Mouse (Mus musculus) heart, embryonic 11.5 days (tissue): ENCODE measurements around the gene Gm19345. TPM values are rescaled to one million over a fixed set of nuclear protein-coding genes. Genes with fewer than 3 reads are reported as not detected.

Source experiments
- ATAC-seq: fragments of 200-750 bp; cut with Nextera tagmentation; replicated peaks from 2 replicates; pipeline ENCODE4 v1.8.0; 2017; ENCODE audit warnings: moderate library complexity; ENCODE audit not compliant: insufficient number of reproducible peaks, low FRiP score, low TSS enrichment
- H3K27ac ChIP-seq: fragments of 300-500 bp; sonication (generic); 2 replicates; pipeline ENCODE4 v1.5.1; 2014; ENCODE audit warnings: mild to moderate bottlenecking, low read depth, low read length
- H3K27me3 ChIP-seq: fragments of 300-500 bp; sonication (generic); 2 replicates; pipeline ENCODE4 v1.6.1; 2014; ENCODE audit warnings: mild to moderate bottlenecking, low read length, mixed read lengths; ENCODE audit not compliant: control insufficient read depth, insufficient read depth
- H3K36me3 ChIP-seq: fragments of 300-500 bp; sonication (generic); 2 replicates; pipeline ENCODE4 v1.6.1; 2014; ENCODE audit warnings: mild to moderate bottlenecking, low read length, moderate library complexity, mixed read lengths; ENCODE audit not compliant: control insufficient read depth, insufficient read depth
- H3K4me1 ChIP-seq: fragments of 300-500 bp; sonication (generic); 2 replicates; pipeline ENCODE4 v1.6.1; 2014; ENCODE audit warnings: low read length; ENCODE audit not compliant: control insufficient read depth, insufficient read depth
- H3K4me2 ChIP-seq: fragments of 300-500 bp; sonication (generic); 2 replicates; pipeline ENCODE4 v1.6.1; 2014; ENCODE audit warnings: mild to moderate bottlenecking, moderate library complexity
- H3K4me3 ChIP-seq: fragments of 300-500 bp; sonication (generic); 2 replicates; pipeline ENCODE4 v1.5.1; 2014; ENCODE audit warnings: low read depth, low read length
- H3K9ac ChIP-seq: fragments of 300-500 bp; sonication (generic); 2 replicates; pipeline ENCODE4 v1.6.1; 2014; ENCODE audit warnings: mild to moderate bottlenecking, low read depth, low read length, moderate library complexity
- H3K9me3 ChIP-seq: fragments of 300-500 bp; sonication (generic); replicated peaks from 2 replicates; pipeline ENCODE4 v1.6.1; 2016; ENCODE audit warnings: low read length; ENCODE audit not compliant: control insufficient read depth
- WGBS: fragments of 180-500 bp; shearing (Covaris S2); extraction: QIAGEN DNeasy Blood & Tissue Kit; methylation state at CpG from one replicate; pipeline ENCODE4 v1.1.7; 2014; ENCODE audit not compliant: insufficient replicate concordance; 5-methylcytosine and 5-hydroxymethylcytosine counted together
- polyA plus RNA-seq: library from polyadenylated mRNA; unstranded; fragments of >200 nt; fragmentation: Nextera tagmentation; extraction: Ambion mirVana; gene quantifications from 2 replicates; pipeline ENCODE4 v1.2.1, GENCODE M21; 2014

The Gm19345 gene
- polyA plus RNA-seq, 1 experiment from 2014 or later, result not detected

- H3K4me2 ChIP-seq, result no peak overlapping the region
- H3K27me3 ChIP-seq, result no peaks in the 10 kb centered on the region
- H3K4me3 ChIP-seq, result no peak overlapping the region
- no peak overlapping the region for H3K27ac ChIP-seq
- no peak overlapping the region for H3K9ac ChIP-seq
- H3K36me3 ChIP-seq, result no peaks in the 10 kb centered on the region
- 76% methylated on average over 16 of the region's 16 CpGs for WGBS
- peaks cover 6% of the 10 kb centered on the region; the same call in 1 of the 2 replicates for H3K4me1 ChIP-seq
- ATAC-seq, result no peak
- H3K9me3 ChIP-seq, result no peaks in the 10 kb centered on the region
Observed at GRCm38 (mm10) chr7:19867751-19868399, 16.1 kb downstream of the Gm19345 start.

DNA sequence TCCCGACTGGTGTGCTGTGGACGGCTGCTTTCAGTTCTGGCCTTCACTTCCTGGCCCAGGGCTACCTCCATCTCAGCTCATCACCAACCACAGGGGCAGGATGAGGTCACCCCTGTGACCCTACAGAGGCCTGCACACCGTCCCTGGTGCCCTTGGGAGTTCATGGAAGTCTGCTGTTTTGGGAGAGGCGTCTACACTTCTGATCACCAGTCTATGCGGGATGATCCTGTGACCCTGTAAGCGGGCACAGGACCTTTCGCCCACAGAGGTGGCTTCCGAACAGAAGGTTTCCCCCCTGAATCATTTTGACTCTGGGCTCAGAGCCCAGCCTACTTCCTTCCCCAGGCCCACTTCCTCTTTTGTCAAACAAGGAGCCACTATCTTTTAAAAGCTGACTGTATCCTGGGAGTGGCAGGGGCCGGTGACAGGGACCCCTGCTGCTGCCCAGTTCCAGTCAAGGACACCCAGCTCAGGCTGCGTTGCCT is 19.4 kb downstream of the Gm19345 start:
- WGBS, result 46% methylated on average over 10 of the region's 10 CpGs
- Histone ChIP-seq H3K4me2 (no peak overlapping the region), H3K27ac (no peak overlapping the region), H3K4me3 (no peak overlapping the region), H3K9me3 (no peaks in the 10 kb centered on the region), H3K36me3 (no peaks in the 10 kb centered on the region), H3K27me3 (no peaks in the 10 kb centered on the region), H3K9ac (no peak overlapping the region), H3K4me1 (peaks cover 6% of the 10 kb centered on the region; the same call in 1 of the 2 replicates)
- peak; percentile 4; the same call in 1 of the 2 replicates for ATAC-seq

- peaks cover 6% of the 10 kb centered on the region; the same call in 1 of the 2 replicates for H3K4me1 ChIP-seq
- no peaks in the 10 kb centered on the region for H3K36me3 ChIP-seq
- H3K27me3 ChIP-seq, result no peaks in the 10 kb centered on the region
- no peak overlapping the region for H3K9ac ChIP-seq
- WGBS, result 29% methylated on average over 5 of the region's 5 CpGs
- no peaks in the 10 kb centered on the region for H3K9me3 ChIP-seq
- H3K4me3 ChIP-seq, result no peak overlapping the region
- no peak overlapping the region for H3K27ac ChIP-seq
- ATAC-seq, result no peak
- no peak overlapping the region for H3K4me2 ChIP-seq
Observed at GRCm38 (mm10) chr7:19871943-19872601, 20.3 kb downstream of the Gm19345 start.

- peaks cover 6% of the 10 kb centered on the region; the same call in 1 of the 2 replicates for H3K4me1 ChIP-seq
- H3K9ac ChIP-seq, result no peak overlapping the region
- no peaks in the 10 kb centered on the region for H3K27me3 ChIP-seq
- no peak overlapping the region for H3K27ac ChIP-seq
- no peak overlapping the region for H3K4me3 ChIP-seq
- H3K9me3 ChIP-seq, result no peaks in the 10 kb centered on the region
- ATAC-seq, result no peak
- WGBS, result 38% methylated on average over 13 of the region's 13 CpGs
- H3K4me2 ChIP-seq, result no peak overlapping the region
- H3K36me3 ChIP-seq, result no peaks in the 10 kb centered on the region
Observed at GRCm38 (mm10) chr7:19875948-19876682, 24.3 kb downstream of the Gm19345 start.

- Histone ChIP-seq H3K27ac (no peak overlapping the region), H3K4me3 (no peak overlapping the region), H3K27me3 (no peaks in the 10 kb centered on the region), H3K36me3 (no peaks in the 10 kb centered on the region), H3K9me3 (no peaks in the 10 kb centered on the region), H3K4me2 (no peak overlapping the region), H3K4me1 (0 out of 2 replicates have a peak, but pooled peaks cover under 1% of the 10 kb centered on the region), H3K9ac (no peak overlapping the region)
- no peak for ATAC-seq
- 48% methylated on average over 14 of the region's 14 CpGs for WGBS
Observed at GRCm38 (mm10) chr7:19876781-19877425, 25.1 kb downstream of the Gm19345 start.

DNA sequence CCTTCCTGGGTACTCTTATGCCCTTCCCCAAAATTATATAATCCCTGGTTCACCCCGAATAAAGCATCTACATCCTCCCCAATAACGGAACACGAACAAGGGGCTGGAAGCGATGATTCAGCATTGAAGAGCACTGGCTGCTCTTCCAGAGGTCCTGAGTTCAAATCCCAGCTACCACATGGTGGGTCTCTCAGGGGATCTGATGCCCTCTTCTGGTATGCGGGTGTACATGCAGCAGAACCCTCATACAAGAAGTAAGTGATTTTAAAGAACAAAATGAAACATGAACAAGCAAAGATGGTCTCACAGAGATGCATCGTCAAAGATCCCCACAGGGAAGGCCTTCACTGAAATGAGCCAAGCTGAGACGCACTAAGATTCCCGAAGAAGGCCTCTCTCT is 29.0 kb downstream of the Gm19345 start:
- H3K9ac ChIP-seq, result no peak overlapping the region
- H3K27ac ChIP-seq, result no peak overlapping the region
- no peaks in the 10 kb centered on the region for H3K27me3 ChIP-seq
- H3K36me3 ChIP-seq, result no peaks in the 10 kb centered on the region
- 77% methylated on average over 8 of the region's 8 CpGs for WGBS
- no peaks in the 10 kb centered on the region for H3K9me3 ChIP-seq
- no peak overlapping the region for H3K4me3 ChIP-seq
- no peak for ATAC-seq
- no peak overlapping the region for H3K4me2 ChIP-seq
- no peaks in the 10 kb centered on the region for H3K4me1 ChIP-seq

- ATAC-seq, result no peak
- WGBS, result 73% methylated on average over 7 of the region's 7 CpGs
- Histone ChIP-seq H3K27ac (no peak within 1 kb of the TSS), H3K9ac (no peak within 1 kb of the TSS), H3K4me2 (no peak within 1 kb of the TSS), H3K27me3 (no peaks in the 10 kb centered on the region), H3K36me3 (no peaks in the 10 kb centered on the region), H3K9me3 (peaks cover 2% of the 10 kb centered on the region; the same call in 1 of the 2 replicates), H3K4me1 (no peaks in the 10 kb centered on the region), H3K4me3 (no peak within 1 kb of the TSS)
Observed at GRCm38 (mm10) chr7:19887849-19888248, 36.0 kb downstream of the Gm19345 start, which contains the start of gene Ceacam19. Gene Ceacam19 (minus strand): TSS chr7:19887965.

DNA sequence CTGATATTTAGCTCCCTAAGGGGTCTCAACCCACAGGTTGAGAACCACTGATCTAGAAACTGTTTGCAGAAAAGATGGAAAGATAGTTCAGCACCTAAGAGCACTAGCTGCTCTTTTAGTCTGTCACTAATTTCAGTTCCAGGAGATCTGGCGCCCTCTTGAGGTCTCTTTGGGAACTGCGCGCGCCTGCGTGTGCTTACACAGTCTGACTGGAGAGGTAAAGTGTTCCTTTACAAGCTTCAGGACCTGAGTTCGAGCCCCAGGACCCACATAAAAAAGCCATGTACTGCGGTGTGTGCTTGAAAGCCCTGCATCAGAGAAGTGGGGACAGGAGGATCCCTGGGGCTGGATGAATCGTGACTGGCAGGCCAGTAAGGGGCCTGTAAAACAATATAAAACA is 38.1 kb downstream of the Gm19345 start:
- Histone ChIP-seq H3K4me3 (no peak overlapping the region), H3K36me3 (no peaks in the 10 kb centered on the region), H3K27ac (no peak overlapping the region), H3K27me3 (no peaks in the 10 kb centered on the region), H3K9me3 (peaks cover 2% of the 10 kb centered on the region; the same call in 1 of the 2 replicates), H3K4me1 (no peaks in the 10 kb centered on the region), H3K4me2 (no peak overlapping the region), H3K9ac (no peak overlapping the region)
- WGBS, result 45% methylated on average over 8 of the region's 8 CpGs
- ATAC-seq, result no peak
